Mouse (Mus musculus): ENCODE measurements around the gene Ksr2. TPM values are rescaled to one million over a fixed set of nuclear protein-coding genes. Genes with fewer than 3 reads are reported as not detected.

Gene Ksr2
- total and polyA plus RNA-seq, 2 experiments, result 0.06 to 0.09 TPM

GRCm38 (mm10) chr5:117717120-117717519, 303.3 kb downstream of the Ksr2 start:
- Histone ChIP-seq H3K4me1 (ENCODE audit: control insufficient read depth, insufficient read depth, low read length) (no peaks in the 10 kb centered on the region), H3K27ac (replicated peaks; ENCODE audit: insufficient read depth, low read depth, low read length) (no peak overlapping the region), H3K9ac (ENCODE audit: low read depth, low read length) (no peak overlapping the region), H3K27me3 (ENCODE audit: control insufficient read depth, insufficient read depth, low read length) (no peaks in the 10 kb centered on the region), H3K79me2 (ENCODE audit: control insufficient read depth, insufficient read depth, low read length) (no peaks in the 10 kb centered on the region), H3K36me3 (ENCODE audit: control insufficient read depth, insufficient read depth, low read length) (no peaks in the 10 kb centered on the region), H3K4me3 (ENCODE audit: insufficient read depth, low read depth, low read length) (no peak overlapping the region)
- no peak for DNase-seq (ENCODE audit: extremely low read depth, low read depth, low spot score)
- no peak for TF ChIP-seq POLR2A (IDR thresholded peaks at IDR 0.05; ENCODE audit: extremely low read depth, insufficient read depth, low read length)
- TF ChIP-seq CTCF (IDR thresholded peaks at IDR 0.05; ENCODE audit: low read depth, low read length), result no peak
- WGBS, result 89% methylated on average over 9 of the region's 9 CpGs

DNA sequence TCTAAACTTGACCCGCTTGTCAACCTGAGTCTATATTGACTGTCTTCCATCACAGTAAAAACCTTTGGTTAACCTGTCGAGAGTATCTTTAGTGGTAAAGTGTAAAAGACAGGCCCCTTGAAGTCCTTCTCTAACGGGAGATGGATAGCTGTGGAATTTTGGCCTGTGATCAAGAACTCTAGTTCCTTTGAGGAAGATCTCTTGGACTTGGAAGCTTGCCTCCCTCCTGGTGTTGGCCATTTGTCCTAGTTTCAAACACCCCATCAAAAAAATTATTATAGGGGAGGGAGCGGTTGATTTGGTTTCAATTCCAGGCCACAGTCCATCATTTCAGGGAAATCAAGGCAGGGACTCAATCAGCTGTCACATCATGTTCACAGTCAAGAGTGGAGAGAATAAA, 309.5 kb downstream of the Ksr2 start:
- H3K4me3 ChIP-seq (ENCODE audit: insufficient read depth, low read depth, low read length), result no peak overlapping the region
- no peaks in the 10 kb centered on the region for H3K79me2 ChIP-seq (ENCODE audit: control insufficient read depth, insufficient read depth, low read length)
- H3K27ac ChIP-seq (replicated peaks; ENCODE audit: insufficient read depth, low read depth, low read length), result no peak overlapping the region
- WGBS, result 81% methylated on average over 4 of the region's 4 CpGs
- no peaks in the 10 kb centered on the region for H3K4me1 ChIP-seq (ENCODE audit: control insufficient read depth, insufficient read depth, low read length)
- no peaks in the 10 kb centered on the region for H3K36me3 ChIP-seq (ENCODE audit: control insufficient read depth, insufficient read depth, low read length)
- TF ChIP-seq CTCF (IDR thresholded peaks at IDR 0.05; ENCODE audit: low read depth, low read length), result no peak
- no peak for TF ChIP-seq POLR2A (IDR thresholded peaks at IDR 0.05; ENCODE audit: extremely low read depth, insufficient read depth, low read length)
- no peak for DNase-seq (ENCODE audit: extremely low read depth, low read depth, low spot score)
- no peaks in the 10 kb centered on the region for H3K27me3 ChIP-seq (ENCODE audit: control insufficient read depth, insufficient read depth, low read length)
- no peak overlapping the region for H3K9ac ChIP-seq (ENCODE audit: low read depth, low read length)

DNA sequence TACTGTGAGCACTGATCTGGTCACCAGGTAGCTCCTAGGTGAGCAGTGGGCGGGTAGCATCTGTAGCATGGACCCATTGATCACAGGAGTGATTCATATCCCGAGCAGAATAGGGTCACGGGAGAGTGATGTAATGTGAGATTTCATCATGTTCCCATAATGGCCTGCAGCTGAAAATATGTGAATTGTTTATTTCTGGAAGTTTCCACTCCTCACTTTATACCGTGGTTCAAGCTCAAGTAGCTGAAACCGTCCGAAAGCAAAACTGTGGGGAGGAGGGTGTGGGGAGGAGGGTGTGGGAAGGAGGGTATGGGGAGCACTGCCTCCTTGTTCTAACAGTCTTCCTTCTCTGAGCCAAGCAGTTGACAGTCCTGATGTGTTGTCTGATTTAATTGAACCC, 312.7 kb downstream of the Ksr2 start:
- no peaks in the 10 kb centered on the region for H3K36me3 ChIP-seq (ENCODE audit: control insufficient read depth, insufficient read depth, low read length)
- no peaks in the 10 kb centered on the region for H3K27me3 ChIP-seq (ENCODE audit: control insufficient read depth, insufficient read depth, low read length)
- H3K9ac ChIP-seq (ENCODE audit: low read depth, low read length), result no peak overlapping the region
- WGBS, result 56% methylated on average over 6 of the region's 6 CpGs
- no peaks in the 10 kb centered on the region for H3K4me1 ChIP-seq (ENCODE audit: control insufficient read depth, insufficient read depth, low read length)
- H3K27ac ChIP-seq (replicated peaks; ENCODE audit: insufficient read depth, low read depth, low read length), result no peak overlapping the region
- TF ChIP-seq POLR2A (IDR thresholded peaks at IDR 0.05; ENCODE audit: extremely low read depth, insufficient read depth, low read length), result no peak
- no peak for TF ChIP-seq CTCF (IDR thresholded peaks at IDR 0.05; ENCODE audit: low read depth, low read length)
- H3K4me3 ChIP-seq (ENCODE audit: insufficient read depth, low read depth, low read length), result no peak overlapping the region
- DNase-seq (ENCODE audit: extremely low read depth, low read depth, low spot score), result no peak
- H3K79me2 ChIP-seq (ENCODE audit: control insufficient read depth, insufficient read depth, low read length), result no peaks in the 10 kb centered on the region

GRCm38 (mm10) chr5:117727138-117727537, 313.3 kb downstream of the Ksr2 start:
- no peaks in the 10 kb centered on the region for H3K4me1 ChIP-seq (ENCODE audit: control insufficient read depth, insufficient read depth, low read length)
- no peaks in the 10 kb centered on the region for H3K27me3 ChIP-seq (ENCODE audit: control insufficient read depth, insufficient read depth, low read length)
- TF ChIP-seq CTCF (IDR thresholded peaks at IDR 0.05; ENCODE audit: low read depth, low read length) (no peak), POLR2A (IDR thresholded peaks at IDR 0.05; ENCODE audit: extremely low read depth, insufficient read depth, low read length) (no peak)
- no peak overlapping the region for H3K27ac ChIP-seq (replicated peaks; ENCODE audit: insufficient read depth, low read depth, low read length)
- peak; percentile 3 for DNase-seq (ENCODE audit: extremely low read depth, low read depth, low spot score)
- no peaks in the 10 kb centered on the region for H3K79me2 ChIP-seq (ENCODE audit: control insufficient read depth, insufficient read depth, low read length)
- H3K9ac ChIP-seq (ENCODE audit: low read depth, low read length), result no peak overlapping the region
- no peak overlapping the region for H3K4me3 ChIP-seq (ENCODE audit: insufficient read depth, low read depth, low read length)
- 26% methylated on average over 7 of the region's 7 CpGs for WGBS
- no peaks in the 10 kb centered on the region for H3K36me3 ChIP-seq (ENCODE audit: control insufficient read depth, insufficient read depth, low read length)

DNA sequence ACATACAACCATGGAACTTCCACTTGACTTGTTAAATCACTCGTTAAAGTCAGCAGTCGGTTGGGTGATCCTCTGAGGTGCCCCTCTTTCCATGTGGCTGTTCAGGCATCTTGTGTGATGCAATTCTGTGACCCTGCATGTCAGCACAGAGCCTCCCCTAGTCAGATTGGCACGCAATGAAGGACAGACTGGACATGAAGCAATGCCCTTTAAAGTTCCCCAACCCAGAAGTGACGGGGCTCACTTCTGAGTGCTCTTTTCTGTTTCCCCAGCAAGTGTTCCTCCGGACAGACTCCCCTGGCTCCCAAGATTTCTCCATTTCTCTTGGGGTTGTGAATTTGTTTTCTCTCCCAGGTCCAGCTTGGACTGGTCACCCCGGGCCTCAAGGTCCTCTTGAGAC, 317.5 kb downstream of the Ksr2 start:
- WGBS, result 66% methylated on average over 6 of the region's 6 CpGs

GRCm38 (mm10) chr5:117744654-117745178, 330.9 kb downstream of the Ksr2 start:
- Histone ChIP-seq H3K9ac (ENCODE audit: low read depth, low read length) (no peak overlapping the region), H3K27ac (replicated peaks; ENCODE audit: insufficient read depth, low read depth, low read length) (no peak overlapping the region), H3K27me3 (ENCODE audit: control insufficient read depth, insufficient read depth, low read length) (no peaks in the 10 kb centered on the region), H3K4me1 (ENCODE audit: control insufficient read depth, insufficient read depth, low read length) (no peaks in the 10 kb centered on the region), H3K4me3 (ENCODE audit: insufficient read depth, low read depth, low read length) (no peak overlapping the region), H3K36me3 (ENCODE audit: control insufficient read depth, insufficient read depth, low read length) (no peaks in the 10 kb centered on the region), H3K79me2 (ENCODE audit: control insufficient read depth, insufficient read depth, low read length) (no peaks in the 10 kb centered on the region)
- WGBS, result 33% methylated on average over 11 of the region's 11 CpGs
- no peak for DNase-seq (ENCODE audit: extremely low read depth, low read depth, low spot score)
- no peak for TF ChIP-seq POLR2A (IDR thresholded peaks at IDR 0.05; ENCODE audit: extremely low read depth, insufficient read depth, low read length)
- no peak for TF ChIP-seq CTCF (IDR thresholded peaks at IDR 0.05; ENCODE audit: low read depth, low read length)

More for the DNA sequence above, 317.5 kb downstream of the Ksr2 start:
- no peaks in the 10 kb centered on the region for H3K27me3 ChIP-seq (ENCODE audit: control insufficient read depth, insufficient read depth, low read length)
- TF ChIP-seq POLR2A (IDR thresholded peaks at IDR 0.05; ENCODE audit: extremely low read depth, insufficient read depth, low read length) (no peak), CTCF (IDR thresholded peaks at IDR 0.05; ENCODE audit: low read depth, low read length) (no peak)
- no peaks in the 10 kb centered on the region for H3K4me1 ChIP-seq (ENCODE audit: control insufficient read depth, insufficient read depth, low read length)
- no peak overlapping the region for H3K4me3 ChIP-seq (ENCODE audit: insufficient read depth, low read depth, low read length)
- no peak for DNase-seq (ENCODE audit: extremely low read depth, low read depth, low spot score)
- H3K79me2 ChIP-seq (ENCODE audit: control insufficient read depth, insufficient read depth, low read length), result no peaks in the 10 kb centered on the region
- no peaks in the 10 kb centered on the region for H3K36me3 ChIP-seq (ENCODE audit: control insufficient read depth, insufficient read depth, low read length)
- H3K9ac ChIP-seq (ENCODE audit: low read depth, low read length), result no peak overlapping the region
- no peak overlapping the region for H3K27ac ChIP-seq (replicated peaks; ENCODE audit: insufficient read depth, low read depth, low read length)

Measured in liver, adult 2 months (tissue).